8 mouse cellular contexts compared by ENCODE assay signal in the genomic region with DNA sequence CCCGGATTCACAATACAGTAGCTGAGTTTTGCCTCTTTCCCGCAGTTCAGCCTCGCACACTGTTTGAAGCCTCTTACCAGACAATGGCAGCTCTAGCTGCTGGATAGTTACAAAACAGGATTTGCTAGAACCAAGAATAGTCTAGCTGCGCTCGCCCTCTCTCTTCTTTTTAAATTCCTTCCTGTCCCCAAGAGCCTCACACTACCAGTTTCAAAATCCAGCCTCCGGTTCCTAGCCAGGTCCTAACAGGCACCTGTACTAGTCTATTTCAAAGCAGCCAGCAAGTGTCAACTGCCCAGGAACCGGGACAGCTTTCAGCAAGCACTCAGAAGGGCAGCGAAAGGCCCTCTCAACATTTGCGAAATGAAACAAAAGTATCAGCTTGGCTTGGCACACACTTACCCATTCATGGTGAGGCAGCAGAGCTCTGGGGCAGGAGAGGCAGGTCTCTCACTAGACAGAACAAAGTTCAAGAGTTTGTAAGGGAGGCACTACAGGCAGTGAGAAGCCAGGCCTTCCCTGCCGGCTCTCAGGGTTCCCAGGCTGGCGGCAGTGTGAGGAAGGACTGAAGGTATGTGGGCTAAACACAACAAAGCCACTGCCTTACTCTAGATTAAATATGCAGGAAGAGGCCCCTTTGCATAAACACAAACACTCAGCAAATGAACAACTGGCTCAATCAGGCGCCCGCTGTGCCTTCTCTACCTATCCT.
DNase-seq lines count a peak whose midpoint lies in the region; ATAC-seq lines count a peak whose summit lies in the region.

No protein-coding gene starts in this region.

- H3K36me3 ChIP-seq in forebrain, embryonic 15.5 days, result no peaks in the 10 kb centered on the region
- no peaks in the 10 kb centered on the region for H3K36me3 ChIP-seq in intestine, embryonic 16.5 days (ENCODE audit: control insufficient read depth, insufficient read depth, low read length)
- no peaks in the 10 kb centered on the region for H3K36me3 ChIP-seq in liver, embryonic 15.5 days (replicated peaks)

- H3K9ac ChIP-seq in forebrain, embryonic 15.5 days (replicated peaks), result peak overlapping the region; percentile 18; the same call in 1 of the 2 replicates
- H3K9ac ChIP-seq in intestine, embryonic 16.5 days (ENCODE audit: low read depth, low read length), result peak overlapping the region; percentile 69
- no peak overlapping the region; the same call in 1 of the 2 replicates for H3K9ac ChIP-seq in liver, embryonic 15.5 days

- no peaks in the 10 kb centered on the region for H3K9me3 ChIP-seq in forebrain, embryonic 15.5 days
- H3K9me3 ChIP-seq in intestine, embryonic 16.5 days (ENCODE audit: control insufficient read depth, low read length), result no peaks in the 10 kb centered on the region
- H3K9me3 ChIP-seq in liver, embryonic 15.5 days (replicated peaks), result no peaks in the 10 kb centered on the region

- H3K4me3 ChIP-seq in forebrain, embryonic 15.5 days, result no peak overlapping the region
- H3K4me3 ChIP-seq in intestine, embryonic 16.5 days (ENCODE audit: low read length), result peak overlapping the region; percentile 47
- H3K4me3 ChIP-seq in liver, embryonic 15.5 days (replicated peaks), result peak overlapping the region; percentile 10; the same call in 1 of the 2 replicates

- H3K27me3 ChIP-seq in forebrain, embryonic 15.5 days, result peaks cover 3% of the 10 kb centered on the region; the same call in 1 of the 2 replicates
- no peaks in the 10 kb centered on the region for H3K27me3 ChIP-seq in intestine, embryonic 16.5 days (replicated peaks; ENCODE audit: control insufficient read depth, insufficient read depth, low read length)
- no peaks in the 10 kb centered on the region; the same call in 1 of the 2 replicates for H3K27me3 ChIP-seq in liver, embryonic 15.5 days

- 12% methylated on average over 13 of the region's 13 CpGs for WGBS in forebrain, embryonic 15.5 days
- 29% methylated on average over 13 of the region's 13 CpGs for WGBS in intestine, embryonic 16.5 days
- WGBS in liver, embryonic 15.5 days (ENCODE audit: insufficient replicate concordance), result 19% methylated on average over 13 of the region's 13 CpGs

- peak overlapping the region; percentile 63 for H3K27ac ChIP-seq in forebrain, embryonic 15.5 days (replicated peaks)
- H3K27ac ChIP-seq in intestine, embryonic 16.5 days (ENCODE audit: low read length), result peak overlapping the region; percentile 95
- peak overlapping the region; percentile 64; the same call in 1 of the 2 replicates for H3K27ac ChIP-seq in liver, embryonic 15.5 days (replicated peaks)

- peak; percentile 13; the same call in 1 of the 2 replicates for ATAC-seq in forebrain, embryonic 15.5 days (replicated peaks)
- peak; percentile 84 for ATAC-seq in intestine, embryonic 16.5 days
- no peak; the same call in 1 of the 2 replicates for ATAC-seq in liver, embryonic 15.5 days (ENCODE audit: insufficient read depth)
- ATAC-seq in erythroblast, adult 5-6 weeks (replicated peaks; ENCODE audit: low FRiP score, poor library complexity, severe bottlenecking), result no peak

- H3K4me1 ChIP-seq in forebrain, embryonic 15.5 days, result peaks cover 50% of the 10 kb centered on the region
- peaks cover 42% of the 10 kb centered on the region for H3K4me1 ChIP-seq in intestine, embryonic 16.5 days (ENCODE audit: control insufficient read depth, insufficient read depth, low read length)
- peaks cover 25% of the 10 kb centered on the region for H3K4me1 ChIP-seq in liver, embryonic 15.5 days (replicated peaks)

- peak overlapping the region; percentile 32 for H3K4me2 ChIP-seq in forebrain, embryonic 15.5 days (replicated peaks)
- peak overlapping the region; percentile 58 for H3K4me2 ChIP-seq in intestine, embryonic 16.5 days (ENCODE audit: low read depth, low read length)
- peak overlapping the region; percentile 50 for H3K4me2 ChIP-seq in liver, embryonic 15.5 days

- DNase-seq in urinary bladder, adult 18-20 months (ENCODE audit: low spot score in 2 of 2), result peak; percentile 18 to 52
- DNase-seq in urinary bladder, postnatal 10 days (ENCODE audit: low spot score), result no peak
- peak; percentile 73 for DNase-seq in naive thymus-derived CD4-positive, alpha-beta T cell, adult 2 months (ENCODE audit: low read depth)
- peak; percentile 64 for DNase-seq in thymus, postnatal 25 days

Comparison
In these comparisons a context has a peak if more than half of its experiments do, and no peak if none do; other contexts are left out.
1. ATAC-seq: peak in forebrain, embryonic 15.5 days (single experiment) and intestine, embryonic 16.5 days (single experiment); none in liver, embryonic 15.5 days (single experiment) and erythroblast, adult 5-6 weeks (single experiment).
2. Peak in every context shown above with its lines, with median percentiles within 50 percentile points of each other: H3K27ac ChIP-seq and H3K4me2 ChIP-seq.